Mouse (Mus musculus): ENCODE measurements around the gene Slc38a11.

DNA sequence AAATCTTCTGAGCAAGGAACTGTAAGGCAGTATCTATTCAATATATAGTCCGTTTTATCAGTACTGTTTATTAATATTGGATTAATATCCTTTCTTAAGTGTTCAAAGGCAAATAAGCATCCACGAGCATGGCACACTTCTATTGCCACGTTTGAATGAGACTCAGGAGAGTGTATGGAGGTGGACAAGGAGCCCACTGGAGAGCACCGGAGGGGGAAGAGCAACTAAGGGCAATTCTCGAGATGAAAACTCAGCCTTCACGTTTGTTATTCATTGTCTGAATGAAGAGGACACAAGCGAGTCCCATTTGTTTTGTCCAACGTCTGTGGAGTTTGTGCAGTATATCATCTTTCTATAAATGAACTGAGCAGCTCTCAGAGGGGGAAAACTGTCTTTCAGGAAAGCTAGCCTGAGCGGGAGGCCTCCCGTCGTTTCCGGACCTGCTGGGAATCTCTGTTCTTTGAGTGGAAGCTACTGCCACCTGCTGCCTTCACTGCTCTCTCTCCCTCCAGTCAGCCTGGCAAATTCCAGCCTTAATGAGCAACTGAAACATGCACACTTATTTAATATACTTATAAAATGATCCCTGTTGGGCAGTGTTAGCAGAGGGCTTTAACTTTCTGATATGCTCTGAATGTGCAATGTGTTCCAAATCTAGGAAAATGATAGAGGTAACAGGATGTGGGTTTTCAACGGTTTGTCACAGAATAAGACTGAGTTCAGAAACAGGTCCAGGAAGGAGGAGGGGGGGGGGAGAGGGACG, 26.3 kb downstream of the Slc38a11 start:
- peak; percentile 45; the same call in 1 of the 2 replicates for TF ChIP-seq CTCF (IDR thresholded peaks at IDR 0.05; ENCODE audit: extremely low read depth, insufficient read depth, insufficient read length, insufficient replicate concordance)
- no peak for TF ChIP-seq POLR2A (IDR thresholded peaks at IDR 0.05; ENCODE audit: low read depth, low read length)

Data from spleen, adult 2 months (tissue).